Mouse (Mus musculus) yolk sac, embryonic 10.5 days (tissue): ENCODE measurements at regions not wholly inside any gene's neighbourhood (a gene's known extent, or its start where the extent isn't known, plus 50 kb on each side); places are given as distances from the start of the nearest gene placed in this dataset.

ENCODE experiments used
- DNase-seq: peaks from one replicate; pipeline ENCODE4 v3.0.0-alpha.2; 2017; ENCODE audit warnings: low spot score

DNA sequence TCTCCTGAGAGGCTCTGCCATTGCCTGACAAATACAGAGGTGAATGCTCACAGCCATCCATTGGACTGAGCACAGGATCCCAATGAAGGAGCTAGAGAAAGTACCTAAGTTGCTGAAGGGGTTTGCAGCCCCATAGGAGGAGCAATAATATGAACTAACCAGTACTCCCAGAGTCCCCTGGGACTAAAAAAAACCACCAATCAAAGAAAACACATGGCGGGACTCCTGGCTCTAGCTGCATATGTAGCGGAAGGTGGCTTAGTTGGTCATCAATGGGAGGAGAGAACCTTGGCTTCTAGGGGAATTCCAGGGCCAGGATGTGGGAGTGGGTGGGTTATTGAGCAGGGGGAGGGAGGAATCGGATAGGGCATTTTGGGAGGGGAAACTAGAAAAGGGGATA lies 207.8 kb downstream of the Otol1 start:
- no peak for DNase-seq

- no peak for DNase-seq
Observed at GRCm38 (mm10) chr3:70216096-70216495, 208.7 kb downstream of the Otol1 start.

GRCm38 (mm10) chr3:70218757-70219360 lies 211.4 kb downstream of the Otol1 start:
- no peak for DNase-seq

DNA sequence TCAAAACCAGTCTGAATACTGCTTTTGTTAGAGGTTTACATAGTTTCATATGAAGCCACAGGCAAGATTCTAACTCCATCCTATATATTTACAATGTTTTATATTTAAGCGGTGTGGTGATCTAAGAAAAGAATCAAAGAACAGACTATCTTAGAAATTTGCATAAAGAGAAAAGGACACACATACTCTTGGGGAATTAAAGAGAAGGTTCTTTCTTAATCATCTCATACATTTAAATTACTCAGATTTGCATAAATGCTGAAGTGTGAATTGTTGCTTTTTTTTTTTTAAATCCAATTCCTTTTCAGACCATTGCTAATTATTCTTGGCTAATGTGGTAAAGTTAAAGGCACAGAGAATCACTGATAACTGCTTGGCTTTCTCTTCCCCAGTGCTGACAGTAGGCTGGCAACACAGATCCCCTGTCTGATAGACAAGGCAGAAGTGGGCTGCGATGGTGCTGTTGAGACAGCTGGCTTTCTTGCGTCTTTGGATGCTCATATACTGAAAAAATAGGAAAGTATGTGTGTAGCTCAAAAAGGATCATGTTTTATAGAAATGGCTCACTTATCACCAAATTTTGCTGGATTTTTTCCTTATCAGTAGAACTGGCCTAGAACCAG lies 216.1 kb downstream of the Otol1 start:
- DNase-seq, result no peak

- DNase-seq, result no peak
Observed at GRCm38 (mm10) chr3:70224846-70225245, 217.4 kb downstream of the Otol1 start.

DNA sequence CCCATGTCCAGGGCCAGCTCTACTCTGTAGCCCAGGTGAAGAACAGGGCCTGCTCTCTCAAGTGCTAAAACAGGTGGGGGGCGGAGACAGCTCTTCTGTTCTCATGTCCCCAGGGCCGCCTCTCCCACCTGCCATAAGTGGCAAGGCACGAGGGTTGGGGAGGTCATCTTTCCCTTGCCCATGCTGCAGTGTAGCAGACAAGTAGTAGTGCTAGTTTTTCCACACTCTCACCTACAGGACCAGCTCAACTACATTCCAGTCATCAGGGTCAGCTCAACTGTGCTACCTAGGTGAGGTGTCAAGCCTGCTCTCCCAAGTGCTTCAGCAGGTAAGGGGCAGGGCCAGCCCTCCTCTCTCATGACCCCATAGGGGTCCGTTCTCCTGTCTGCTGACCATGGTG lies 219.8 kb downstream of the Otol1 start:
- DNase-seq, result no peak

- no peak for DNase-seq
Observed at GRCm38 (mm10) chr3:70248655-70249054, 241.2 kb downstream of the Otol1 start.

GRCm38 (mm10) chr3:70249922-70250321 lies 242.5 kb downstream of the Otol1 start:
- DNase-seq, result no peak

DNA sequence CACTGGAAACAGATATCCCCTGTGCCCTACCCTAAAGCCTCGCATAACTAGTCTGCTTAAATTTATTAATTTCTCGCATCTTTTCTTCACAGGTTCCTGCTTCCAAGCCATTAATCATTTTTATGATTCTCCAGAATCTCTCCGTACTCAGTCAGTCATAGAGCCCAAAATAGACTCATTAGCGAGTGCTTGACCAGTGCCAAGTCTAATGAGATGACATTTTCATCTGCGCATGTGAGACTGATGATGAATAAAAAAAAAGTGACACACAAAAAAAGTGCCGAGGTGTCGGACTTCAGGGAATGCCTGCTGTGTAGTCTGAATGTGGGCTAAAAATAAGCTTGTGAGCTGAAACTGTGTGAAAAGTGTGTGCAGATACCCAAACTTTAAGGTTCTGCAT lies 243.3 kb downstream of the Otol1 start:
- DNase-seq, result no peak

DNA sequence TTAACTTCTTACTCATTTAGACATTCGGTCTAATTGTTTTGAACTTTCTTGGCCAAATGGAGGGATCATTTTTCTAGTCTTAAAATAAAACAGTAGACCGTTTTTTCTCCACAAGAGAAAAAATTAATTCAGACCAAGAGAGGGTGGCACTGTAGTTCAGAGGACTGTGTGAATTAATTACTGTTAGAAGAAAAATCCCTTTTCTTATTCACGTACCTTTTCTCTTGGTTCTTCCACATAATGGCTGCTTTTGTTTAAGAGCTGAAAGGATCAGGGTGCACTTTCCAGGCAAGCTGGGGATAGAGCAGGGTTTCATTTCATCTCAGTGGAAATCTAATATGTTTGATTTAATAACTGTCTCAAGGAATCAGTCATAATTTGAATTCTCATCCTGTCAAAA lies 255.9 kb downstream of the Otol1 start:
- DNase-seq, result no peak

DNA sequence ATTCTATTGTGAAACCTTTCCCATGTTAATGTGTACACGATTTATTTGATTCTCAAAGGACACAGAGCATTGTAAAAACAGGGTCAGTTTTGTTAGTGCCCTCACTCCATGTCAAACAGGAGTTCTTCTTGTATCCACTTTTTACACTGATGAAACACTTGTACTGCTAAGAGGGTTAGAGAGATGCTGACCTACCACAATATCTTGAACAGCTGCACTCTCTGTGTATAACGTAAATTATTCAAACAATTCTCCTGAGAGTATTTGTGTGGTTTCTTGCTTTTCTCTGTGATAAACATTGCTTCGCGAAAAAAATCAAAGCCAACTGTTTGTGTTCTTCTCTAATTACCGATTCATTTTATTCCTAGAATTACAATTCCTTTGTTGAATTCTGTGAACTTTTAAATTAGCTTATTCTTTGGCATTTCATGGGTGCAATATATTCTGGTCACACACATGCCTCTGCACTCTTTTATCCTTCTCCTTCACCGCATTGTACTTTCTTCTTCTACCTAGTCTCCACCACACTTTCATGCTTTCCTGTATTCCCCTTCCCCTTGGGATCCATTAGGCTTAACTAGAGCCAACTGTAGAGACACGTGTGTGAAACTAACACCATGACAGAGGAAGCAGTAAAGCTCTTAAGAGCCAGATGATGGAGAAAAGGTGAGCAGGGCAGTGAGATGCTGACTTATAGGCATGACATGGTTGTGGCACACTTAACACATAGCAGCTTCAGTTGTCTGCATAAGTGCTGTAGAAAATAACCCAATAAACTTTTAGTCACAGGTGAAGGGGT lies 281.4 kb downstream of the Otol1 start:
- DNase-seq, result no peak

- DNase-seq, result no peak
Observed at GRCm38 (mm10) chr3:70307556-70307955, 300.1 kb downstream of the Otol1 start.

- DNase-seq, result no peak
Observed at GRCm38 (mm10) chr3:70308061-70308461, 300.6 kb downstream of the Otol1 start.

GRCm38 (mm10) chr3:70309304-70309703 lies 301.9 kb downstream of the Otol1 start:
- DNase-seq, result no peak

DNA sequence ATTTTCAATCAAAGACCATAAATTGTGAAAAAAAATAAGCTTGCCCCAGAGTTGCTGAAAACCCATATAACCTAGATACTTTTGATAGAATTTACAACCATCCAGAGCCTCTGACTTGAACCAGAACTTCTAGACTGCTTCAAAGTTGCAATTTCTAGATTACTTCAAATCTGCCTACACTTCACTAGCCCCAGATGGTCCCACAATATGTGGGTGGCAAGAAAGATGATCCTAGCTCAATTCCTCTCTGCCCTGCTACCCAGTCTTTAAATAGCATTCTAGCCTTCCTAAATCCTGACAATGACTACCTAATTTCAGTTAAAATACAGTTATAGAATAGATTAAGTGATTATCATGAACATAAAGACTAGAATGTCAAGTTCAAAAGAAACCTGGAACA lies 303.6 kb downstream of the Otol1 start:
- DNase-seq, result no peak

DNA sequence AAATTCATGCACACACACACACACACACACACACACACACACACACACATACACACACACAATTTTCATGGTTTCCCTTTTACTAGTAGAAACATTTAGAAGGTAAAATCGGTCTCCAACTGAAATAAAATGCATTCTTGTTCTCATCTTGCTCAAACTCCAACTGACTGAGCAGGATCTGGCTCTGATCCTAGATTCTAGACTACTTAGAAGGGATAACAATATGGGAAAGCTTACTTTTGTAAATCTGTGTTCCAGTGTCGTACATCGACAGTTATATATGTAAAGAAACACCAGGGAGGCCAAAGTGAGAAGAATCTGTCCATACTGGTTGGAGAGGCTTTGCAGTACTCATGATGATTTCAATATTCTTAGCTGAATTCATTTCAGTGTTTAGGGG lies 304.6 kb downstream of the Otol1 start:
- no peak for DNase-seq

- DNase-seq, result no peak
Observed at GRCm38 (mm10) chr3:70313119-70313868, 305.9 kb downstream of the Otol1 start.

DNA sequence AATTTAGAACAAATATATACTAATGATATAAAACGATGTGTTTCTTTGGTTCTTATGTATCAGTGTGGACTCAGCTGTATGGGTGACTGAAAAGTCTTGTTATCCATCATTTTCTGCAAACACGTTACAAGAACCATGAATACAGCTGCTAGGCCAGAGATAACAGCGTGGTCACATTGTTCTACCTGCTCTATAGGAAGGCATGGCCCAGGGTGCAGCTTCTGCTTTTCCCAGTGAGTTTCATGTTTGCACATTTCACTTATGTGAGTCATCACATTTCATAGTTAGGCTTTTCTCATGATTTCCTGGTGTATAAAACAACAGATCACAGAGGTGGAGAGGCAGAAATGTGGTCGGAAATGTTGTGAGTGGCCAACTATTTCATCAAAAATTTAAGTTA lies 306.8 kb downstream of the Otol1 start:
- DNase-seq, result no peak

- DNase-seq, result no peak
Observed at GRCm38 (mm10) chr3:70318377-70318776, 311.0 kb downstream of the Otol1 start.

DNA sequence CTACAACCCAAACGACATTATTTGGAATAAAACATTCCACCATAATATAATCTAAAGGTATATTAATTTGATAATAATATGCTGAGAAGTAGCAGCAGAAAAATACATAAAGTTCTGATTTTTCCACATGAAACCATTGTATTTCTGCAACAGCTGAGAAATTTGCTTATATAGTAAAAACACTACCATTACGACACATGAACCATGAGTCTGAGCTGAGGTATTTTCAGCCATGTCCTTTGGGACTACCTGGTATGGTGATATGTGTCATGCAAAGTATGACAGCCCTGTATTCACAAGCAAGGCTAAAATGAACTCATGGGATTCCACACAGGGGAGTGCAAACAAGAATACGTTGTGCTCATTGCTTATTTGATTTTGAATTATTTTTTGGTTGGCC lies 311.7 kb downstream of the Otol1 start:
- no peak for DNase-seq

DNA sequence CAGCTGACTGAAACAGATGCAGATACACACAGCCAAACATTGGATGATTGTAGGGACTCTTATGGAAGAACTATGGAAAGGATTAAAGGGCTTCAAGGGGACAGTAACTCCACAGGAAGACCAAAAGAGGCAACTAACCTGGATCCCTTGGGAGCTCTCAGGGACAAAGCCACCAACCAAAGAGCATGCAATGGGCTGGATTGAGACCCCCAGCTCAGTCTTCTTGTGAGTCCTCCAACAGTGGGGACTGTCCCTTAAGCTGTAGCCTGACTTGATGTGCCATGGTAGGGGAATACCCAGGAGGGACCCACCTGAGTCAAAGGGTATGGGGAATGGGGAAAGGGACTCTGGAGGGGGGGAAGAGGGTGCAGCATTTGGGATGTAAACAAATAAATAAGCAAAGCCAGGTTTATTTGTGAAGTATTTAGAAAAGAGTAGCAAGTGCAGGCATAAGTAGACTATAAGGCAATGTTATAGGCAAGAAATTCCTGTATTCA lies 313.8 kb downstream of the Otol1 start:
- DNase-seq, result no peak

DNA sequence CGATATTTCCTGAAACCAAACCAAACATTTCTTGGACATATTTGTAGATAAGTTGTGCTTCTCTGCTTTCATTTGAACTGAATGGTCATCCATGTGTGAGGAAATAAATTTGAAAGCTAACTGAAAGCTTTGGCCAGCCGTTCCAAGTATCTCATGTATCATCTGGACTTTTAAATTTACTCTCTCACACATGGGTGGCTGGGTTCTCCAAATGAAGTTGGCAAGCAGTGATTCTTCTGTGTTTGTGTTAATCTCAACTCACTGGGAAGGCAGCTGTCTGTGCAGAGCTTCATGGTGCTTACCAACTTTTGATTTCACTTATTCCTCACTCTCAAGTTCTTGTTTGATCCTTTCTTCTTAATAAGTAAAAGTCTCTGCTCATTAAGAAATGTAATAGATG lies 317.3 kb downstream of the Otol1 start:
- no peak for DNase-seq
